Mouse (Mus musculus): ENCODE measurements around the gene Arhgap27. TPM values are rescaled to one million over a fixed set of nuclear protein-coding genes. Genes with fewer than 3 reads are reported as not detected.
"Not testable (repeated sequence)": the region's sequence is repeated elsewhere in the genome, so short reads cannot be mapped to it uniquely, and the experiment has no call there.

Gene Arhgap27
- polyA plus RNA-seq, 1 experiment from 2014 or later: 18.2 TPM

GRCm38 (mm10) chr11:103330651-103331319 is 32.7 kb downstream of the Arhgap27 start:
- no peak overlapping the region for H3K4me2 ChIP-seq (replicated peaks; ENCODE audit: low read depth)
- no peak overlapping the region for H3K4me3 ChIP-seq (ENCODE audit: low read depth, low read length)
- no peak overlapping the region for H3K27ac ChIP-seq (replicated peaks)
- no peak for DNase-seq (ENCODE audit: low spot score)
- no peaks in the 10 kb centered on the region for H3K4me1 ChIP-seq (replicated peaks; ENCODE audit: control insufficient read depth, insufficient read depth)
- no peaks in the 10 kb centered on the region for H3K9me3 ChIP-seq (ENCODE audit: control insufficient read depth, low read length)
- no peaks in the 10 kb centered on the region for H3K27me3 ChIP-seq (ENCODE audit: control insufficient read depth, insufficient read depth, low read length)
- TF ChIP-seq EP300 (optimal IDR thresholded peaks at IDR 0.05) (no peak), CTCF (IDR thresholded peaks at IDR 0.05; ENCODE audit: low read depth) (peak; percentile 57)
- WGBS: 65% methylated on average over 7 of the region's 7 CpGs
- H3K9ac ChIP-seq (ENCODE audit: low read length): no peak overlapping the region
- H3K36me3 ChIP-seq (ENCODE audit: control insufficient read depth, insufficient read depth, low read length): no peaks in the 10 kb centered on the region
- no peak for ATAC-seq (ENCODE audit: low FRiP score, low TSS enrichment)

- Histone ChIP-seq H3K4me2 (replicated peaks; ENCODE audit: low read depth) (no peak overlapping the region), H3K9me3 (ENCODE audit: control insufficient read depth, low read length) (no peaks in the 10 kb centered on the region), H3K4me3 (ENCODE audit: low read depth, low read length) (no peak overlapping the region), H3K9ac (ENCODE audit: low read length) (no peak overlapping the region), H3K27ac (replicated peaks) (no peak overlapping the region), H3K36me3 (ENCODE audit: control insufficient read depth, insufficient read depth, low read length) (no peaks in the 10 kb centered on the region), H3K4me1 (replicated peaks; ENCODE audit: control insufficient read depth, insufficient read depth) (no peaks in the 10 kb centered on the region), H3K27me3 (ENCODE audit: control insufficient read depth, insufficient read depth, low read length) (no peaks in the 10 kb centered on the region)
- ATAC-seq (ENCODE audit: low FRiP score, low TSS enrichment) (no peak), DNase-seq (ENCODE audit: low spot score) (peak; percentile 75)
- 15% methylated on average over 5 of the region's 5 CpGs for WGBS
- TF ChIP-seq EP300 (optimal IDR thresholded peaks at IDR 0.05) (no peak), CTCF (IDR thresholded peaks at IDR 0.05; ENCODE audit: low read depth) (peak; percentile 93)
Observed at GRCm38 (mm10) chr11:103326950-103327349, 36.5 kb downstream of the Arhgap27 start.

- ATAC-seq (ENCODE audit: low FRiP score, low TSS enrichment): no peak; the same call in 1 of the 2 replicates
- Histone ChIP-seq H3K4me2 (replicated peaks; ENCODE audit: low read depth) (no peak overlapping the region; the same call in 1 of the 2 replicates), H3K27me3 (ENCODE audit: control insufficient read depth, insufficient read depth, low read length) (no peaks in the 10 kb centered on the region), H3K4me1 (replicated peaks; ENCODE audit: control insufficient read depth, insufficient read depth) (no peaks in the 10 kb centered on the region), H3K9ac (ENCODE audit: low read length) (no peak overlapping the region), H3K27ac (replicated peaks) (no peak overlapping the region), H3K9me3 (ENCODE audit: control insufficient read depth, low read length) (no peaks in the 10 kb centered on the region), H3K4me3 (ENCODE audit: low read depth, low read length) (no peak overlapping the region), H3K36me3 (ENCODE audit: control insufficient read depth, insufficient read depth, low read length) (no peaks in the 10 kb centered on the region)
- DNase-seq (ENCODE audit: low spot score): peak; percentile 82
- TF ChIP-seq CTCF (IDR thresholded peaks at IDR 0.05; ENCODE audit: low read depth) (peak; percentile 90), EP300 (optimal IDR thresholded peaks at IDR 0.05) (no peak)
- WGBS: 7% methylated on average over 8 of the region's 8 CpGs
Observed at GRCm38 (mm10) chr11:103325172-103325571, 38.3 kb downstream of the Arhgap27 start.

GRCm38 (mm10) chr11:103324723-103325122 is 38.8 kb downstream of the Arhgap27 start:
- ATAC-seq (ENCODE audit: low FRiP score, low TSS enrichment) (no peak), DNase-seq (ENCODE audit: low spot score) (no peak)
- Histone ChIP-seq H3K9me3 (ENCODE audit: control insufficient read depth, low read length) (no peaks in the 10 kb centered on the region), H3K27ac (replicated peaks) (no peak overlapping the region), H3K4me2 (replicated peaks; ENCODE audit: low read depth) (no peak overlapping the region), H3K9ac (ENCODE audit: low read length) (no peak overlapping the region), H3K4me1 (replicated peaks; ENCODE audit: control insufficient read depth, insufficient read depth) (no peaks in the 10 kb centered on the region), H3K27me3 (ENCODE audit: control insufficient read depth, insufficient read depth, low read length) (no peaks in the 10 kb centered on the region), H3K36me3 (ENCODE audit: control insufficient read depth, insufficient read depth, low read length) (no peaks in the 10 kb centered on the region), H3K4me3 (ENCODE audit: low read depth, low read length) (no peak overlapping the region)
- TF ChIP-seq EP300 (optimal IDR thresholded peaks at IDR 0.05) (no peak), CTCF (IDR thresholded peaks at IDR 0.05; ENCODE audit: low read depth) (no peak)
- 50% methylated on average over 13 of the region's 13 CpGs for WGBS

GRCm38 (mm10) chr11:103322832-103323231 is 40.7 kb downstream of the Arhgap27 start:
- not testable (repeated sequence) for H3K4me1 ChIP-seq (replicated peaks; ENCODE audit: control insufficient read depth, insufficient read depth); H3K4me3 ChIP-seq (ENCODE audit: low read depth, low read length); H3K9ac ChIP-seq (ENCODE audit: low read length); ATAC-seq (ENCODE audit: low FRiP score, low TSS enrichment); H3K27me3 ChIP-seq (ENCODE audit: control insufficient read depth, insufficient read depth, low read length); H3K4me2 ChIP-seq (replicated peaks; ENCODE audit: low read depth); H3K36me3 ChIP-seq (ENCODE audit: control insufficient read depth, insufficient read depth, low read length); DNase-seq (ENCODE audit: low spot score); H3K9me3 ChIP-seq (ENCODE audit: control insufficient read depth, low read length); H3K27ac ChIP-seq (replicated peaks)
- WGBS: 30% methylated on average over 4 of the region's 4 CpGs

- H3K9me3 ChIP-seq (ENCODE audit: control insufficient read depth, low read length): no peaks in the 10 kb centered on the region
- H3K9ac ChIP-seq (ENCODE audit: low read length): no peak overlapping the region
- no peaks in the 10 kb centered on the region for H3K4me1 ChIP-seq (replicated peaks; ENCODE audit: control insufficient read depth, insufficient read depth)
- DNase-seq (ENCODE audit: low spot score): no peak
- 30% methylated on average over 4 of the region's 4 CpGs for WGBS
- TF ChIP-seq CTCF (IDR thresholded peaks at IDR 0.05; ENCODE audit: low read depth) (no peak), EP300 (optimal IDR thresholded peaks at IDR 0.05) (no peak)
- no peak overlapping the region for H3K4me2 ChIP-seq (replicated peaks; ENCODE audit: low read depth)
- no peaks in the 10 kb centered on the region for H3K36me3 ChIP-seq (ENCODE audit: control insufficient read depth, insufficient read depth, low read length)
- no peak for ATAC-seq (ENCODE audit: low FRiP score, low TSS enrichment)
- H3K4me3 ChIP-seq (ENCODE audit: low read depth, low read length): no peak overlapping the region
- H3K27me3 ChIP-seq (ENCODE audit: control insufficient read depth, insufficient read depth, low read length): no peaks in the 10 kb centered on the region
- H3K27ac ChIP-seq (replicated peaks): no peak overlapping the region
Observed at GRCm38 (mm10) chr11:103320646-103321045, 42.8 kb downstream of the Arhgap27 start.

Measured in stomach, postnatal 0 days (tissue).